Mouse (Mus musculus) lung, embryonic 16.5 days (tissue): ENCODE data around the gene Sik1. TPM values are rescaled to one million over a fixed set of nuclear protein-coding genes. Genes with fewer than 3 reads are reported as not detected.

Experiments used
- polyA plus RNA-seq: library from polyadenylated mRNA; unstranded; fragments of >200 nt; fragmentation: Nextera tagmentation; extraction: Ambion mirVana; gene quantifications from 2 replicates; pipeline ENCODE4 v1.2.1, GENCODE M21; 2015

Gene Sik1
- polyA plus RNA-seq, 1 experiment from 2014 or later, result 32.7 TPM

Other genes with a start within 250 kb of the Sik1 start
- 3.9 and 4.6 TPM in 2 replicates for gene Cbs, start 218.6 kb downstream of the Sik1 start, polyA plus RNA-seq
- gene U2af1, start 196.9 kb downstream of the Sik1 start, polyA plus RNA-seq, result 307 and 308 TPM in 2 replicates
- gene Cryaa, start 178.0 kb downstream of the Sik1 start, polyA plus RNA-seq, result 0.36 and 0.44 TPM in 2 replicates
- gene Rrp1b, start 180.3 kb upstream of the Sik1 start, polyA plus RNA-seq, result 53.4 and 58.5 TPM in 2 replicates
- 0.57 and 0.87 TPM in 2 replicates for gene Hsf2bp, start 180.5 kb upstream of the Sik1 start, polyA plus RNA-seq